Mouse (Mus musculus) ES-Bruce4 (cell line): ENCODE measurements around the gene Ctdspl.

Experiments
- CTCF ChIP-seq: IDR thresholded peaks from one replicate; pipeline ENCODE4 v1.8.1; 2011; ENCODE audit warnings: low read depth, low read length
- POLR2A ChIP-seq: IDR thresholded peaks from one replicate; pipeline ENCODE4 v1.8.1; 2011; ENCODE audit warnings: low read length; ENCODE audit not compliant: insufficient read depth

DNA sequence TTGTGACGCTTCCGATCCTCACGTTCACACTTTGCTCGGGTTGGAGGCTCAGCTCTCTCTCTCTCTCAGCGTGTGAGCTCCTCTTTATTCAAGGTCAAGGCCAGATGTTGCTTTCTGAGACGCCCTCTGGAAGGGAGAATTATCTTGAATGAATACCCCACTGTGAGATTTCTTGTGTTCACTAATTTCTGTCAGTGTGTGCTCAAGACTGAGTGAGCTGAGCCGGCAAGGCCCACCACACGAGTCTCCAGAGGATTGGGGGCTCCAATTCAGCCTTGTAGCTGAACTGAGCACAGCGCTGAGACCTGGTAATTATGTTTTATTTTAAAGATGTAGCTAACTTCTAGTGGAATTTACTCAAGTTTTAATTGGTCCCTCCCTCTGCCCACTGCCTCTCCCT, 106.3 kb downstream of the Ctdspl start:
- TF ChIP-seq CTCF (no peak), POLR2A (no peak)
